Mouse (Mus musculus): Measurements from ENCODE around the gene Znrf2. TPM values are rescaled to one million over a fixed set of nuclear protein-coding genes. Genes with fewer than 3 reads are reported as not detected.

The Znrf2 gene
- polyA plus RNA-seq, 1 experiment from 2014 or later, result 17.4 TPM

- ATAC-seq, result no peak
- in situ Hi-C loops (cut with MboI; ENCODE audit: low pct_unique_long_range_greater_than_20kb), result no loop called here
Observed at GRCm38 (mm10) chr6:54785098-54785730, 31.5 kb upstream of the Znrf2 start.

GRCm38 (mm10) chr6:54786766-54787165, 29.9 kb upstream of the Znrf2 start:
- ATAC-seq, result no peak
- DNase-seq (ENCODE audit: low read depth, low spot score), result no peak
- TF ChIP-seq CTCF (IDR thresholded peaks at IDR 0.05), result no peak
- ChIA-PET POLR2A (no interaction called here), CTCF (no interaction called here)
- in situ Hi-C loops (cut with MboI; ENCODE audit: low pct_unique_long_range_greater_than_20kb), result no loop called here
- no peaks in the 10 kb centered on the region for H3K27me3 ChIP-seq

More at GRCm38 (mm10) chr6:54785098-54785730, 31.5 kb upstream of the Znrf2 start:
- CTCF ChIA-PET, result no interaction called here
- POLR2A ChIA-PET, result no interaction called here
- no peaks in the 10 kb centered on the region for H3K27me3 ChIP-seq
- no peak for TF ChIP-seq CTCF (IDR thresholded peaks at IDR 0.05)
- no peak for DNase-seq (ENCODE audit: low read depth, low spot score)

GRCm38 (mm10) chr6:54788493-54788892, 28.2 kb upstream of the Znrf2 start:
- no peaks in the 10 kb centered on the region for H3K27me3 ChIP-seq
- DNase-seq (ENCODE audit: low read depth, low spot score), result no peak
- no peak for TF ChIP-seq CTCF (IDR thresholded peaks at IDR 0.05)
- in situ Hi-C loops (cut with MboI; ENCODE audit: low pct_unique_long_range_greater_than_20kb), result no loop called here
- CTCF ChIA-PET, result interaction anchor here (1.2 kb wide), 1 partner anchor 10 kb away, joined by 3 read pairs; no protein-coding TSS in a partner anchor
- POLR2A ChIA-PET, result no interaction called here
- ATAC-seq, result no peak

- POLR2A ChIA-PET, result no interaction called here
- no peak for TF ChIP-seq CTCF (IDR thresholded peaks at IDR 0.05)
- no peak for ATAC-seq
- in situ Hi-C loops (cut with MboI; ENCODE audit: low pct_unique_long_range_greater_than_20kb), result no loop called here
- CTCF ChIA-PET, result interaction anchor here (1.2 kb wide), 1 partner anchor 10 kb away, joined by 3 read pairs; no protein-coding TSS in a partner anchor
- DNase-seq (ENCODE audit: low read depth, low spot score), result no peak
- no peaks in the 10 kb centered on the region for H3K27me3 ChIP-seq
Observed at GRCm38 (mm10) chr6:54789139-54789538, 27.6 kb upstream of the Znrf2 start.

GRCm38 (mm10) chr6:54790071-54790470, 26.6 kb upstream of the Znrf2 start:
- ChIA-PET CTCF (interaction anchor here (1.2 kb wide), 1 partner anchor 11 kb away, joined by 3 read pairs; no protein-coding TSS in a partner anchor), POLR2A (no interaction called here)
- in situ Hi-C loops (cut with MboI; ENCODE audit: low pct_unique_long_range_greater_than_20kb), result no loop called here

GRCm38 (mm10) chr6:54793853-54794252, 22.9 kb upstream of the Znrf2 start:
- TF ChIP-seq CTCF (IDR thresholded peaks at IDR 0.05), result no peak
- DNase-seq (ENCODE audit: low read depth, low spot score) (no peak), ATAC-seq (no peak)
- POLR2A ChIA-PET, result no interaction called here
- no peaks in the 10 kb centered on the region for H3K27me3 ChIP-seq
- CTCF ChIA-PET, result interaction anchor here (1.1 to 3.2 kb wide), 3 partner anchors 12 to 30 kb away, joined by 3 to 12 read pairs (median 4); no protein-coding TSS in a partner anchor
- in situ Hi-C loops (cut with MboI; ENCODE audit: low pct_unique_long_range_greater_than_20kb), result no loop called here

More at GRCm38 (mm10) chr6:54790071-54790470, 26.6 kb upstream of the Znrf2 start:
- no peaks in the 10 kb centered on the region for H3K27me3 ChIP-seq
- no peak for ATAC-seq
- no peak for TF ChIP-seq CTCF (IDR thresholded peaks at IDR 0.05)
- no peak for DNase-seq (ENCODE audit: low read depth, low spot score)

- peak; percentile 50 for TF ChIP-seq CTCF (IDR thresholded peaks at IDR 0.05)
- ChIA-PET CTCF (interaction anchor here (1.0 to 3.2 kb wide), 5 partner anchors 11 to 207 kb away, joined by 3 to 12 read pairs (median 3); no protein-coding TSS in a partner anchor), POLR2A (no interaction called here)
- no peaks in the 10 kb centered on the region for H3K27me3 ChIP-seq
- in situ Hi-C loops (cut with MboI; ENCODE audit: low pct_unique_long_range_greater_than_20kb), result no loop called here
- DNase-seq (ENCODE audit: low read depth, low spot score) (no peak), ATAC-seq (no peak)
Observed at GRCm38 (mm10) chr6:54794372-54794771, 22.3 kb upstream of the Znrf2 start.

GRCm38 (mm10) chr6:54794991-54795390, 21.7 kb upstream of the Znrf2 start:
- ATAC-seq (no peak), DNase-seq (ENCODE audit: low read depth, low spot score) (no peak)
- H3K27me3 ChIP-seq, result no peaks in the 10 kb centered on the region
- POLR2A ChIA-PET, result interaction anchor here (0.6 kb wide), 1 partner anchor 12 kb away, joined by 3 read pairs; no protein-coding TSS in a partner anchor
- TF ChIP-seq CTCF (IDR thresholded peaks at IDR 0.05), result no peak
- in situ Hi-C loops (cut with MboI; ENCODE audit: low pct_unique_long_range_greater_than_20kb), result no loop called here
- CTCF ChIA-PET, result interaction anchor here (1.0 to 3.2 kb wide), 4 partner anchors 11 to 206 kb away, joined by 3 to 12 read pairs (median 4); no protein-coding TSS in a partner anchor

GRCm38 (mm10) chr6:54795971-54796370, 20.7 kb upstream of the Znrf2 start:
- H3K27me3 ChIP-seq, result no peaks in the 10 kb centered on the region
- no peak for ATAC-seq
- no peak for DNase-seq (ENCODE audit: low read depth, low spot score)
- CTCF ChIA-PET, result interaction anchor here (2.0 kb wide), 1 partner anchor 15 kb away, joined by 4 read pairs; no protein-coding TSS in a partner anchor
- TF ChIP-seq CTCF (IDR thresholded peaks at IDR 0.05), result no peak
- POLR2A ChIA-PET, result no interaction called here
- in situ Hi-C loops (cut with MboI; ENCODE audit: low pct_unique_long_range_greater_than_20kb), result no loop called here

GRCm38 (mm10) chr6:54802348-54802747, 14.4 kb upstream of the Znrf2 start:
- H3K27me3 ChIP-seq, result no peaks in the 10 kb centered on the region
- no peak for TF ChIP-seq CTCF (IDR thresholded peaks at IDR 0.05)
- in situ Hi-C loops (cut with MboI; ENCODE audit: low pct_unique_long_range_greater_than_20kb), result no loop called here
- ATAC-seq, result no peak
- DNase-seq (ENCODE audit: low read depth, low spot score), result no peak
- POLR2A ChIA-PET, result no interaction called here
- CTCF ChIA-PET, result no interaction called here

GRCm38 (mm10) chr6:54804066-54804864, 12.5 kb upstream of the Znrf2 start:
- no peak for TF ChIP-seq CTCF (IDR thresholded peaks at IDR 0.05)
- DNase-seq (ENCODE audit: low read depth, low spot score), result no peak
- CTCF ChIA-PET, result interaction anchor here (2.7 kb wide), 1 partner anchor 10 kb away, joined by 12 read pairs; no protein-coding TSS in a partner anchor
- ATAC-seq, result no peak
- no peaks in the 10 kb centered on the region for H3K27me3 ChIP-seq
- in situ Hi-C loops (cut with MboI; ENCODE audit: low pct_unique_long_range_greater_than_20kb), result no loop called here
- POLR2A ChIA-PET, result interaction anchor here (0.6 kb wide), 1 partner anchor 105 kb away, joined by 3 read pairs; no protein-coding TSS in a partner anchor

Measured in Patski (cell line).